Mouse (Mus musculus): ENCODE data around the gene Adam12. TPM values are rescaled to one million over a fixed set of nuclear protein-coding genes. Genes with fewer than 3 reads are reported as not detected.

Gene Adam12
- polyA plus RNA-seq, 2 experiments: 17.0 to 18.1 TPM

- Histone ChIP-seq H3K27ac (replicated peaks; ENCODE audit: low read depth, low read length) (no peak overlapping the region), H3K9ac (ENCODE audit: low read depth, low read length, severe bottlenecking) (no peak overlapping the region)
- no peak for DNase-seq (ENCODE audit: low spot score)
Measured at GRCm38 (mm10) chr7:134159608-134160007, 72.3 kb downstream of the Adam12 start.

GRCm38 (mm10) chr7:134151330-134151729, 80.6 kb downstream of the Adam12 start:
- TF ChIP-seq POLR2A (IDR thresholded peaks at IDR 0.05; ENCODE audit: borderline replicate concordance, extremely low read depth, insufficient read depth, insufficient read length): no peak
- H3K4me2 ChIP-seq (replicated peaks; ENCODE audit: low read depth, low read length, severe bottlenecking): no peak overlapping the region
- no peaks in the 10 kb centered on the region for H3K36me3 ChIP-seq (ENCODE audit: control insufficient read depth, insufficient read depth, low read length)
- no peak overlapping the region for H3K9ac ChIP-seq (ENCODE audit: low read depth, low read length, severe bottlenecking)
- H3K27me3 ChIP-seq (ENCODE audit: control insufficient read depth, insufficient read depth, low read length): no peaks in the 10 kb centered on the region
- ATAC-seq (ENCODE audit: low FRiP score, low read depth): no peak
- 91% methylated on average over 4 of the region's 4 CpGs for WGBS
- H3K9me3 ChIP-seq (ENCODE audit: control insufficient read depth, low read length): no peaks in the 10 kb centered on the region
- H3K4me1 ChIP-seq (ENCODE audit: control insufficient read depth, insufficient read depth, low read length): peaks cover 12% of the 10 kb centered on the region
- H3K27ac ChIP-seq (replicated peaks; ENCODE audit: low read depth, low read length): no peak overlapping the region
- H3K4me3 ChIP-seq (replicated peaks; ENCODE audit: low read length): no peak overlapping the region
- DNase-seq (ENCODE audit: low spot score): no peak

More at GRCm38 (mm10) chr7:134159608-134160007, 72.3 kb downstream of the Adam12 start:
- 89% methylated on average over 7 of the region's 7 CpGs for WGBS
- ATAC-seq (ENCODE audit: low FRiP score, low read depth): no peak
- H3K4me3 ChIP-seq (replicated peaks; ENCODE audit: low read length): no peak overlapping the region
- H3K36me3 ChIP-seq (ENCODE audit: control insufficient read depth, insufficient read depth, low read length): no peaks in the 10 kb centered on the region
- H3K4me1 ChIP-seq (ENCODE audit: control insufficient read depth, insufficient read depth, low read length): no peaks in the 10 kb centered on the region
- TF ChIP-seq POLR2A (IDR thresholded peaks at IDR 0.05; ENCODE audit: borderline replicate concordance, extremely low read depth, insufficient read depth, insufficient read length): no peak
- H3K27me3 ChIP-seq (ENCODE audit: control insufficient read depth, insufficient read depth, low read length): no peaks in the 10 kb centered on the region
- no peaks in the 10 kb centered on the region for H3K9me3 ChIP-seq (ENCODE audit: control insufficient read depth, low read length)
- no peak overlapping the region for H3K4me2 ChIP-seq (replicated peaks; ENCODE audit: low read depth, low read length, severe bottlenecking)

GRCm38 (mm10) chr7:134150305-134150704, 81.6 kb downstream of the Adam12 start:
- no peak for TF ChIP-seq POLR2A (IDR thresholded peaks at IDR 0.05; ENCODE audit: borderline replicate concordance, extremely low read depth, insufficient read depth, insufficient read length)
- no peak for ATAC-seq (ENCODE audit: low FRiP score, low read depth)
- H3K4me2 ChIP-seq (replicated peaks; ENCODE audit: low read depth, low read length, severe bottlenecking): no peak overlapping the region
- H3K9ac ChIP-seq (ENCODE audit: low read depth, low read length, severe bottlenecking): no peak overlapping the region
- no peaks in the 10 kb centered on the region for H3K27me3 ChIP-seq (ENCODE audit: control insufficient read depth, insufficient read depth, low read length)
- 81% methylated on average over 8 of the region's 8 CpGs for WGBS
- H3K9me3 ChIP-seq (ENCODE audit: control insufficient read depth, low read length): no peaks in the 10 kb centered on the region
- H3K4me3 ChIP-seq (replicated peaks; ENCODE audit: low read length): no peak overlapping the region
- peaks cover 12% of the 10 kb centered on the region for H3K4me1 ChIP-seq (ENCODE audit: control insufficient read depth, insufficient read depth, low read length)
- no peak for DNase-seq (ENCODE audit: low spot score)
- H3K36me3 ChIP-seq (ENCODE audit: control insufficient read depth, insufficient read depth, low read length): no peaks in the 10 kb centered on the region
- H3K27ac ChIP-seq (replicated peaks; ENCODE audit: low read depth, low read length): no peak overlapping the region

GRCm38 (mm10) chr7:134149351-134149750, 82.6 kb downstream of the Adam12 start:
- Histone ChIP-seq H3K4me1 (ENCODE audit: control insufficient read depth, insufficient read depth, low read length) (peaks cover 12% of the 10 kb centered on the region), H3K4me2 (replicated peaks; ENCODE audit: low read depth, low read length, severe bottlenecking) (no peak overlapping the region), H3K36me3 (ENCODE audit: control insufficient read depth, insufficient read depth, low read length) (no peaks in the 10 kb centered on the region), H3K9ac (ENCODE audit: low read depth, low read length, severe bottlenecking) (no peak overlapping the region), H3K4me3 (replicated peaks; ENCODE audit: low read length) (no peak overlapping the region), H3K9me3 (ENCODE audit: control insufficient read depth, low read length) (no peaks in the 10 kb centered on the region), H3K27ac (replicated peaks; ENCODE audit: low read depth, low read length) (no peak overlapping the region), H3K27me3 (ENCODE audit: control insufficient read depth, insufficient read depth, low read length) (no peaks in the 10 kb centered on the region)
- peak; percentile 53 for ATAC-seq (ENCODE audit: low FRiP score, low read depth)
- TF ChIP-seq POLR2A (IDR thresholded peaks at IDR 0.05; ENCODE audit: borderline replicate concordance, extremely low read depth, insufficient read depth, insufficient read length): no peak
- peak; percentile 86 for DNase-seq (ENCODE audit: low spot score)
- WGBS: 42% methylated on average over 6 of the region's 6 CpGs

GRCm38 (mm10) chr7:134147561-134147960, 84.4 kb downstream of the Adam12 start:
- no peak for TF ChIP-seq POLR2A (IDR thresholded peaks at IDR 0.05; ENCODE audit: borderline replicate concordance, extremely low read depth, insufficient read depth, insufficient read length)
- Histone ChIP-seq H3K4me1 (ENCODE audit: control insufficient read depth, insufficient read depth, low read length) (peaks cover 12% of the 10 kb centered on the region), H3K27me3 (ENCODE audit: control insufficient read depth, insufficient read depth, low read length) (no peaks in the 10 kb centered on the region), H3K9ac (ENCODE audit: low read depth, low read length, severe bottlenecking) (no peak overlapping the region), H3K4me3 (replicated peaks; ENCODE audit: low read length) (no peak overlapping the region), H3K9me3 (ENCODE audit: control insufficient read depth, low read length) (no peaks in the 10 kb centered on the region), H3K27ac (replicated peaks; ENCODE audit: low read depth, low read length) (no peak overlapping the region), H3K4me2 (replicated peaks; ENCODE audit: low read depth, low read length, severe bottlenecking) (no peak overlapping the region), H3K36me3 (ENCODE audit: control insufficient read depth, insufficient read depth, low read length) (no peaks in the 10 kb centered on the region)
- 88% methylated on average over 3 of the region's 3 CpGs for WGBS
- DNase-seq (ENCODE audit: low spot score) (no peak), ATAC-seq (ENCODE audit: low FRiP score, low read depth) (no peak)

GRCm38 (mm10) chr7:134146821-134147220, 85.1 kb downstream of the Adam12 start:
- Histone ChIP-seq H3K4me3 (replicated peaks; ENCODE audit: low read length) (no peak overlapping the region), H3K27ac (replicated peaks; ENCODE audit: low read depth, low read length) (no peak overlapping the region), H3K9ac (ENCODE audit: low read depth, low read length, severe bottlenecking) (no peak overlapping the region), H3K4me1 (ENCODE audit: control insufficient read depth, insufficient read depth, low read length) (peaks cover 12% of the 10 kb centered on the region), H3K27me3 (ENCODE audit: control insufficient read depth, insufficient read depth, low read length) (no peaks in the 10 kb centered on the region), H3K4me2 (replicated peaks; ENCODE audit: low read depth, low read length, severe bottlenecking) (no peak overlapping the region), H3K9me3 (ENCODE audit: control insufficient read depth, low read length) (no peaks in the 10 kb centered on the region), H3K36me3 (ENCODE audit: control insufficient read depth, insufficient read depth, low read length) (no peaks in the 10 kb centered on the region)
- TF ChIP-seq POLR2A (IDR thresholded peaks at IDR 0.05; ENCODE audit: borderline replicate concordance, extremely low read depth, insufficient read depth, insufficient read length): no peak
- DNase-seq (ENCODE audit: low spot score) (no peak), ATAC-seq (ENCODE audit: low FRiP score, low read depth) (no peak)
- WGBS: 89% methylated on average over 2 of the region's 2 CpGs

Data from limb, embryonic 14.5 days (tissue).